Mouse (Mus musculus): ENCODE measurements around the gene Tnfrsf9. TPM values are rescaled to one million over a fixed set of nuclear protein-coding genes. Genes with fewer than 3 reads are reported as not detected.
"Not testable (repeated sequence)": the region's sequence is repeated elsewhere in the genome, so short reads cannot be mapped to it uniquely, and the experiment has no call there.

The Tnfrsf9 gene
- total and polyA plus RNA-seq, 2 experiments, result 0.05 to 0.09 TPM

- DNase-seq (ENCODE audit: extremely low read depth, low read depth, low spot score), result peak; percentile 91
- Histone ChIP-seq H3K4me3 (ENCODE audit: insufficient read depth, low read depth, low read length) (no peak overlapping the region), H3K27me3 (ENCODE audit: control insufficient read depth, insufficient read depth, low read length) (no peaks in the 10 kb centered on the region), H3K36me3 (ENCODE audit: control insufficient read depth, insufficient read depth, low read length) (peaks cover 37% of the 10 kb centered on the region), H3K9ac (ENCODE audit: low read depth, low read length) (no peak overlapping the region), H3K27ac (replicated peaks; ENCODE audit: insufficient read depth, low read depth, low read length) (peak overlapping the region; percentile 14; the same call in 1 of the 2 replicates), H3K79me2 (ENCODE audit: control insufficient read depth, insufficient read depth, low read length) (no peaks in the 10 kb centered on the region), H3K4me1 (ENCODE audit: control insufficient read depth, insufficient read depth, low read length) (0 out of 2 replicates have a peak, but pooled peaks cover under 1% of the 10 kb centered on the region)
- TF ChIP-seq POLR2A (IDR thresholded peaks at IDR 0.05; ENCODE audit: extremely low read depth, insufficient read depth, low read length), result no peak; the same call in 1 of the 2 replicates
- TF ChIP-seq CTCF (IDR thresholded peaks at IDR 0.05; ENCODE audit: low read depth, low read length), result peak; percentile 38; the same call in 1 of the 2 replicates
- WGBS, result 12% methylated on average over 17 of the region's 17 CpGs
Observed at GRCm38 (mm10) chr4:150869276-150870197, 44.8 kb upstream of the Tnfrsf9 start.

- peak overlapping the region; percentile 14 for H3K27ac ChIP-seq (replicated peaks; ENCODE audit: insufficient read depth, low read depth, low read length)
- no peaks in the 10 kb centered on the region for H3K27me3 ChIP-seq (ENCODE audit: control insufficient read depth, insufficient read depth, low read length)
- 28% methylated on average over 13 of the region's 13 CpGs for WGBS
- H3K79me2 ChIP-seq (ENCODE audit: control insufficient read depth, insufficient read depth, low read length), result no peaks in the 10 kb centered on the region
- peaks cover 23% of the 10 kb centered on the region for H3K36me3 ChIP-seq (ENCODE audit: control insufficient read depth, insufficient read depth, low read length)
- DNase-seq (ENCODE audit: extremely low read depth, low read depth, low spot score), result peak; percentile 98
- H3K4me1 ChIP-seq (ENCODE audit: control insufficient read depth, insufficient read depth, low read length), result no peaks in the 10 kb centered on the region
- no peak overlapping the region for H3K4me3 ChIP-seq (ENCODE audit: insufficient read depth, low read depth, low read length)
- TF ChIP-seq POLR2A (IDR thresholded peaks at IDR 0.05; ENCODE audit: extremely low read depth, insufficient read depth, low read length), result no peak
- peak; percentile 5; the same call in 1 of the 2 replicates for TF ChIP-seq CTCF (IDR thresholded peaks at IDR 0.05; ENCODE audit: low read depth, low read length)
- no peak overlapping the region for H3K9ac ChIP-seq (ENCODE audit: low read depth, low read length)
Observed at GRCm38 (mm10) chr4:150870963-150871391, 43.4 kb upstream of the Tnfrsf9 start.

- no peaks in the 10 kb centered on the region for H3K79me2 ChIP-seq (ENCODE audit: control insufficient read depth, insufficient read depth, low read length)
- peaks cover 17% of the 10 kb centered on the region for H3K36me3 ChIP-seq (ENCODE audit: control insufficient read depth, insufficient read depth, low read length)
- no peak overlapping the region for H3K4me3 ChIP-seq (ENCODE audit: insufficient read depth, low read depth, low read length)
- H3K4me1 ChIP-seq (ENCODE audit: control insufficient read depth, insufficient read depth, low read length), result no peaks in the 10 kb centered on the region
- TF ChIP-seq POLR2A (IDR thresholded peaks at IDR 0.05; ENCODE audit: extremely low read depth, insufficient read depth, low read length) (0 out of 2 replicates have a peak, but pooled peaks have one; percentile 7), CTCF (IDR thresholded peaks at IDR 0.05; ENCODE audit: low read depth, low read length) (0 out of 2 replicates have a peak, but pooled peaks have one; percentile 9)
- no peaks in the 10 kb centered on the region for H3K27me3 ChIP-seq (ENCODE audit: control insufficient read depth, insufficient read depth, low read length)
- H3K9ac ChIP-seq (ENCODE audit: low read depth, low read length), result no peak overlapping the region
- H3K27ac ChIP-seq (replicated peaks; ENCODE audit: insufficient read depth, low read depth, low read length), result peak overlapping the region; percentile 14
- DNase-seq (ENCODE audit: extremely low read depth, low read depth, low spot score), result peak; percentile 99
- WGBS, result 14% methylated on average over 10 of the region's 10 CpGs
Observed at GRCm38 (mm10) chr4:150871392-150872138, 42.8 kb upstream of the Tnfrsf9 start.

- no peaks in the 10 kb centered on the region for H3K4me1 ChIP-seq (ENCODE audit: control insufficient read depth, insufficient read depth, low read length)
- peak overlapping the region; percentile 35 for H3K27ac ChIP-seq (replicated peaks; ENCODE audit: insufficient read depth, low read depth, low read length)
- no peak overlapping the region for H3K4me3 ChIP-seq (ENCODE audit: insufficient read depth, low read depth, low read length)
- H3K27me3 ChIP-seq (ENCODE audit: control insufficient read depth, insufficient read depth, low read length), result no peaks in the 10 kb centered on the region
- peaks cover 12% of the 10 kb centered on the region for H3K36me3 ChIP-seq (ENCODE audit: control insufficient read depth, insufficient read depth, low read length)
- no peak overlapping the region for H3K9ac ChIP-seq (ENCODE audit: low read depth, low read length)
- peak; percentile 98 for DNase-seq (ENCODE audit: extremely low read depth, low read depth, low spot score)
- no peaks in the 10 kb centered on the region for H3K79me2 ChIP-seq (ENCODE audit: control insufficient read depth, insufficient read depth, low read length)
- TF ChIP-seq CTCF (IDR thresholded peaks at IDR 0.05; ENCODE audit: low read depth, low read length), result no peak
- no peak; the same call in 1 of the 2 replicates for TF ChIP-seq POLR2A (IDR thresholded peaks at IDR 0.05; ENCODE audit: extremely low read depth, insufficient read depth, low read length)
- 19% methylated on average over 9 of the region's 9 CpGs for WGBS
Observed at GRCm38 (mm10) chr4:150872139-150872651, 42.2 kb upstream of the Tnfrsf9 start.

GRCm38 (mm10) chr4:150872681-150873080, 41.7 kb upstream of the Tnfrsf9 start:
- WGBS, result 23% methylated on average over 8 of the region's 8 CpGs
- Histone ChIP-seq H3K27ac (replicated peaks; ENCODE audit: insufficient read depth, low read depth, low read length) (peak overlapping the region; percentile 35), H3K4me3 (ENCODE audit: insufficient read depth, low read depth, low read length) (no peak overlapping the region), H3K9ac (ENCODE audit: low read depth, low read length) (no peak overlapping the region), H3K79me2 (ENCODE audit: control insufficient read depth, insufficient read depth, low read length) (no peaks in the 10 kb centered on the region), H3K27me3 (ENCODE audit: control insufficient read depth, insufficient read depth, low read length) (no peaks in the 10 kb centered on the region), H3K36me3 (ENCODE audit: control insufficient read depth, insufficient read depth, low read length) (peaks cover 7% of the 10 kb centered on the region; the same call in 1 of the 2 replicates), H3K4me1 (ENCODE audit: control insufficient read depth, insufficient read depth, low read length) (no peaks in the 10 kb centered on the region)
- peak; percentile 94 for DNase-seq (ENCODE audit: extremely low read depth, low read depth, low spot score)
- TF ChIP-seq POLR2A (IDR thresholded peaks at IDR 0.05; ENCODE audit: extremely low read depth, insufficient read depth, low read length) (no peak), CTCF (IDR thresholded peaks at IDR 0.05; ENCODE audit: low read depth, low read length) (no peak)

- not testable (repeated sequence) for H3K27ac ChIP-seq (replicated peaks; ENCODE audit: insufficient read depth, low read depth, low read length); H3K36me3 ChIP-seq (ENCODE audit: control insufficient read depth, insufficient read depth, low read length); H3K4me1 ChIP-seq (ENCODE audit: control insufficient read depth, insufficient read depth, low read length); H3K4me3 ChIP-seq (ENCODE audit: insufficient read depth, low read depth, low read length); H3K79me2 ChIP-seq (ENCODE audit: control insufficient read depth, insufficient read depth, low read length); H3K9ac ChIP-seq (ENCODE audit: low read depth, low read length); H3K27me3 ChIP-seq (ENCODE audit: control insufficient read depth, insufficient read depth, low read length)
- 55% methylated on average over 4 of the region's 4 CpGs for WGBS
- peak; percentile 51 for DNase-seq (ENCODE audit: extremely low read depth, low read depth, low spot score)
Observed at GRCm38 (mm10) chr4:150874416-150874815, 39.9 kb upstream of the Tnfrsf9 start.

Measured in liver, adult 2 months (tissue).